Mouse (Mus musculus): ENCODE measurements at regions not wholly inside any gene's neighbourhood (a gene's known extent, or its start where the extent isn't known, plus 50 kb on each side); places are given as distances from the start of the nearest gene placed in this dataset.

DNA sequence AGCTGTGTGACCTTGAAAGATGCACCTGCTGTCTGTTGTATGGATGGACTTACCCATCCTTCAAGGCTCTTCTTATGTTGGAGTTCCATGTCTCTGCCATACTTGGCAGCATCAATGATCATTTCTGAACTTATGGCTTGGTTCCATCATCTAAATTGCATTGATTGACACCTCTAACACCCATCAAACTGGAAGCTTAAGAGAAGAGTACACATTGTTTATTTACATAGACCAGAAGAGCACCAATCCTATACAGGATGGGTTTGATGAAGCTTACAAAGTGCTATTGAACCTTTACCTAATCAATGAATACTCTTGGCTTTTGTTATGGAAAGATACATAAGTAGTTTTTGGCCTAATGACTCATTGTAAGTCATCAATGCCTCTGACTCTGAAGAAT lies 248.8 kb downstream of the Fam49a start:
- ATAC-seq (replicated peaks; ENCODE audit: insufficient number of reproducible peaks, low FRiP score, low TSS enrichment, low read depth) (no peak), DNase-seq (ENCODE audit: low spot score) (no peak)
- Histone ChIP-seq H3K27me3 (ENCODE audit: control insufficient read depth, insufficient read depth, low read length) (no peaks in the 10 kb centered on the region), H3K9me3 (replicated peaks; ENCODE audit: control insufficient read depth, low read length) (no peaks in the 10 kb centered on the region), H3K4me1 (ENCODE audit: control insufficient read depth, insufficient read depth, low read length) (no peaks in the 10 kb centered on the region), H3K4me3 (ENCODE audit: low read depth, low read length) (no peak overlapping the region), H3K36me3 (replicated peaks; ENCODE audit: control insufficient read depth, insufficient read depth, low read depth, low read length) (no peaks in the 10 kb centered on the region), H3K4me2 (ENCODE audit: low read depth, low read length) (no peak overlapping the region), H3K9ac (replicated peaks; ENCODE audit: low read length) (no peak overlapping the region), H3K27ac (replicated peaks; ENCODE audit: low read depth, low read length) (no peak overlapping the region)

DNA sequence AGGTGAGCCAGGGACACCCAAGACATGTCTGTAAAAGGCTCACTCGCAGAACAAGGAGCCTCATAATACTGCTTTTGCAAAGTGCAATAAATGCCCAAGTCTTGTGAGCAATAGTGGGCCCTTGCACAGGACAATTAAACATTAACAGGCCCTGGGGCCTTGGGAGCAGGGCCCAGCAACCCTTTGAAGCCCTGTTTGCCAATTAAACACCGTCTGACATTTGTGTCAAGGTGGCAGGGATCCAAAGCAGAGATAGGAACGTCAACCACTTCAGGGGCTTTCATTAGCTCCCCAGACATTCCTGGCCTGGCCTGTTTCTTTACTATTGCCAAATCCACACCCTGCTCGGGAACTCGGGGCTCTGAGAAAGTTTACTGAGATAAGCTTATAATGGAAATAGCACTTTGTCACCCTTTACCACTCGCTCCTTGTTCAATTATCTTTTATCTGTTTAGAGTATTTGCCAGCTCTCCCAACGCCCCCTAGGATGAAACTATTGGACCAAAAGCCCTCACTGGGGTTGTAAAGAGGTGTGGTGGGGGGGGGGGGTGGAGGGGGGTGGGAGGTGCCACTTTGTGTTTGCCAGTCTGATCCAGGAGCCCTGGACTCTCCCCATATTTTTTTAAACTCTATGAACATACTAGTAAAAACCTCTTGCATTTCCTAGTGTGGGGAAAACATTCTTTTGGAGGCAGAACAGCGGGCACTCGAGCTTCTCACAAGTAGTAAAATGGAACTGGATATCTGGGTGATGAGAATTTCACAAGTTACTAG lies 247.4 kb downstream of the Fam49a start:
- Histone ChIP-seq H3K4me3 (ENCODE audit: low read depth, low read length) (no peak overlapping the region), H3K4me1 (ENCODE audit: control insufficient read depth, insufficient read depth, low read length) (no peaks in the 10 kb centered on the region), H3K4me2 (ENCODE audit: low read depth, low read length) (no peak overlapping the region), H3K9ac (replicated peaks; ENCODE audit: low read length) (no peak overlapping the region), H3K36me3 (replicated peaks; ENCODE audit: control insufficient read depth, insufficient read depth, low read depth, low read length) (no peaks in the 10 kb centered on the region), H3K27me3 (ENCODE audit: control insufficient read depth, insufficient read depth, low read length) (no peaks in the 10 kb centered on the region), H3K27ac (replicated peaks; ENCODE audit: low read depth, low read length) (no peak overlapping the region), H3K9me3 (replicated peaks; ENCODE audit: control insufficient read depth, low read length) (no peaks in the 10 kb centered on the region)
- DNase-seq (ENCODE audit: low spot score) (no peak), ATAC-seq (replicated peaks; ENCODE audit: insufficient number of reproducible peaks, low FRiP score, low TSS enrichment, low read depth) (no peak)
- 54% methylated on average over 9 of the region's 9 CpGs for WGBS

DNA sequence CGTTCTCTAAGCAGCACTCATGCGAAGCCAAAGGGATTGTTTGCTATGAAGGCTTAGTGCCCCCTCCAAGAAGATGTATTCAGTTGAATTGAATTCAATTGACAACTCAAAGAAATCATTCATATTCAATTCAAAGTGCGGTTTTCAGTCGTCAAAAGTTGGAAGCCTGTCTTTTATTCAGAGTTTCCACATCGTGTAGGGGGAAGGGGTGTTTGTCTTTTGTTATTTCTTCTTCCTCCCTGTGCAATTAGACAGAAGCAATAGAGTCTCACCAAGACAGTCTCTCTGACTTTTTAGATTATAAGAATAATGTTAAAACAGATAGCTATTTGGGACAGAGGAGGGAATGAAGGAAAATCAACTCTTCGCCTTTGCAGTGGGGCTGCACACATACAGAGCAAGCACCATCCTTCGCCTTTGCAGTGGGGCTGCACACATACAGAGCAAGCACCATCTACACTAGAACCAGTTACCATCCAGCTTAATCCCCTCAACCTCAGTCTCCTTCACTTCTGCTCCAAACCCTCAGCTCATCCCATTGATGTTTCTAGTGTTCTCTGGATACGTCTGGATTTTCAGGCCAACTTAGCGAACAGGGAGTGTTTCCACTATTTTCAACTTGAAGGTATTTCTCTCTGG lies 246.7 kb downstream of the Fam49a start:
- H3K9me3 ChIP-seq (replicated peaks; ENCODE audit: control insufficient read depth, low read length) = no peaks in the 10 kb centered on the region
- no peaks in the 10 kb centered on the region for H3K4me1 ChIP-seq (ENCODE audit: control insufficient read depth, insufficient read depth, low read length)
- H3K4me2 ChIP-seq (ENCODE audit: low read depth, low read length) = no peak overlapping the region
- no peaks in the 10 kb centered on the region for H3K36me3 ChIP-seq (replicated peaks; ENCODE audit: control insufficient read depth, insufficient read depth, low read depth, low read length)
- DNase-seq (ENCODE audit: low spot score) (no peak), ATAC-seq (replicated peaks; ENCODE audit: insufficient number of reproducible peaks, low FRiP score, low TSS enrichment, low read depth) (no peak)
- H3K27ac ChIP-seq (replicated peaks; ENCODE audit: low read depth, low read length) = no peak overlapping the region
- 66% methylated on average over 9 of the region's 9 CpGs for WGBS
- no peaks in the 10 kb centered on the region for H3K27me3 ChIP-seq (ENCODE audit: control insufficient read depth, insufficient read depth, low read length)
- H3K9ac ChIP-seq (replicated peaks; ENCODE audit: low read length) = no peak overlapping the region
- no peak overlapping the region for H3K4me3 ChIP-seq (ENCODE audit: low read depth, low read length)

DNA sequence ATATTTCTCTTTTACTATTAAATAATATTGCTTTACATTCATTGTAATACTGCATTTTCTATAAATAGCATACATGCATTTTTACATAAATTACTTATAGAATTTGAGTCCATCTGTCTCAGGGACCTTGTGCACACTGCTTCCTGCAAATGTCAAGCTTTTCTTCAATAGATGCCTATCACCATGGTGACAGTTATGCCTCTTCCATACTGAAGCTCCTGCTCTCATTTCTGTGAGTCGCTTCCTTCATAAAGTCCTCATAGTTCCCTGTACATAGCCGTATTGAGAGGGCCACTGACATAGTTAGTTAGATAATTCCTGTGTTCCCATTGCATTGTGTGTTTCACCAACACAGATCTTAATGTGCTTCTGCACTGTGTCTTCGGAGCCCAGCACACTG lies 244.7 kb downstream of the Fam49a start:
- no peak overlapping the region for H3K4me3 ChIP-seq (ENCODE audit: low read depth, low read length)
- 86% methylated on average over 3 of the region's 3 CpGs for WGBS
- H3K9ac ChIP-seq (replicated peaks; ENCODE audit: low read length) = no peak overlapping the region
- no peak for DNase-seq (ENCODE audit: low spot score)
- no peak for ATAC-seq (replicated peaks; ENCODE audit: insufficient number of reproducible peaks, low FRiP score, low TSS enrichment, low read depth)
- no peaks in the 10 kb centered on the region for H3K4me1 ChIP-seq (ENCODE audit: control insufficient read depth, insufficient read depth, low read length)
- no peak overlapping the region for H3K4me2 ChIP-seq (ENCODE audit: low read depth, low read length)
- H3K9me3 ChIP-seq (replicated peaks; ENCODE audit: control insufficient read depth, low read length) = no peaks in the 10 kb centered on the region
- no peaks in the 10 kb centered on the region for H3K36me3 ChIP-seq (replicated peaks; ENCODE audit: control insufficient read depth, insufficient read depth, low read depth, low read length)
- no peak overlapping the region for H3K27ac ChIP-seq (replicated peaks; ENCODE audit: low read depth, low read length)
- H3K27me3 ChIP-seq (ENCODE audit: control insufficient read depth, insufficient read depth, low read length) = no peaks in the 10 kb centered on the region

DNA sequence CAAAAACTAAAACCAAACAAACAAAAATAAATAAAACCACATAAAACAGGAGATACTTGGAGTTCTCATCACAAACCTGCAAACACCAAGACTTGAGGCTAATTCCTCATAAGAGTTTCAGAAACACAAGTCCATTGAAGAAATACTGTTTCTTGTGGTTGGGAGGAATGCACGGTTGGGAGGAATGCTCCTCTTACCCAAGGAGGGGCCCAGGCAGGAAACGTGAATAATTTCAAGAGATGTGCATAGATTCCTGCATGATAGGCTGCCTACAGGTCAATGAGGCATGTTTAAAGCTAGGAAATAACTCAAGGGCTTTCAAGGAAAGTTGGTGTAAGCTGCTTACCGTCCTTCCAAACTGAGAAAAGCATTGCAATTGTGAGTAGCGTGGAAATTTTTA lies 243.7 kb downstream of the Fam49a start:
- DNase-seq (ENCODE audit: low spot score) = no peak
- WGBS = 84% methylated on average over 4 of the region's 4 CpGs

DNA sequence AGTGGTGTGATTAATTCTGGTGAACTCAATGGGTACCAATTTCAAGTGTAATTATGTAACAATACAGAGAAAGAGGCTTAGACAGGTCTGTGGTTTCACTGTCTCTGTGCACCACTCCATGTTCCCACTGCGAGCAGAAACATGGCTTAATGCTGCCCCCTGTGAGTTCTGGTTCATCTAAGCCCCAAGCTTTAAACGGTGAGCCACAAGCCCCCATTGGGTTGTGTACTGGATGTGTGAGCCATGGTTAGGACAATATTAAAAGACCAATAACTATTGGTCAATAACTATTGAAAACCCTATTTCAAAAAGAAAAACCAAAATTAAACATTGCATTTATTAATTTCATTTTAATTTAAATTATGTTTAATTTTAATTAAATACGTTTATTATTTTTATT lies 238.0 kb downstream of the Fam49a start:
- H3K27me3 ChIP-seq (ENCODE audit: control insufficient read depth, insufficient read depth, low read length) = no peaks in the 10 kb centered on the region
- DNase-seq (ENCODE audit: low spot score) (no peak), ATAC-seq (replicated peaks; ENCODE audit: insufficient number of reproducible peaks, low FRiP score, low TSS enrichment, low read depth) (no peak)
- no peak overlapping the region for H3K4me2 ChIP-seq (ENCODE audit: low read depth, low read length)
- H3K27ac ChIP-seq (replicated peaks; ENCODE audit: low read depth, low read length) = no peak overlapping the region
- 72% methylated on average over 3 of the region's 3 CpGs for WGBS
- H3K9ac ChIP-seq (replicated peaks; ENCODE audit: low read length) = no peak overlapping the region
- no peaks in the 10 kb centered on the region for H3K9me3 ChIP-seq (replicated peaks; ENCODE audit: control insufficient read depth, low read length)
- H3K4me1 ChIP-seq (ENCODE audit: control insufficient read depth, insufficient read depth, low read length) = no peaks in the 10 kb centered on the region
- H3K4me3 ChIP-seq (ENCODE audit: low read depth, low read length) = no peak overlapping the region
- H3K36me3 ChIP-seq (replicated peaks; ENCODE audit: control insufficient read depth, insufficient read depth, low read depth, low read length) = no peaks in the 10 kb centered on the region

More for the DNA sequence above, 243.7 kb downstream of the Fam49a start:
- no peaks in the 10 kb centered on the region for H3K9me3 ChIP-seq (replicated peaks; ENCODE audit: control insufficient read depth, low read length)
- no peak overlapping the region for H3K4me2 ChIP-seq (ENCODE audit: low read depth, low read length)
- no peak overlapping the region for H3K9ac ChIP-seq (replicated peaks; ENCODE audit: low read length)
- H3K4me1 ChIP-seq (ENCODE audit: control insufficient read depth, insufficient read depth, low read length) = no peaks in the 10 kb centered on the region
- no peaks in the 10 kb centered on the region for H3K27me3 ChIP-seq (ENCODE audit: control insufficient read depth, insufficient read depth, low read length)
- H3K27ac ChIP-seq (replicated peaks; ENCODE audit: low read depth, low read length) = no peak overlapping the region
- ATAC-seq (replicated peaks; ENCODE audit: insufficient number of reproducible peaks, low FRiP score, low TSS enrichment, low read depth) = no peak
- H3K36me3 ChIP-seq (replicated peaks; ENCODE audit: control insufficient read depth, insufficient read depth, low read depth, low read length) = no peaks in the 10 kb centered on the region
- no peak overlapping the region for H3K4me3 ChIP-seq (ENCODE audit: low read depth, low read length)

DNA sequence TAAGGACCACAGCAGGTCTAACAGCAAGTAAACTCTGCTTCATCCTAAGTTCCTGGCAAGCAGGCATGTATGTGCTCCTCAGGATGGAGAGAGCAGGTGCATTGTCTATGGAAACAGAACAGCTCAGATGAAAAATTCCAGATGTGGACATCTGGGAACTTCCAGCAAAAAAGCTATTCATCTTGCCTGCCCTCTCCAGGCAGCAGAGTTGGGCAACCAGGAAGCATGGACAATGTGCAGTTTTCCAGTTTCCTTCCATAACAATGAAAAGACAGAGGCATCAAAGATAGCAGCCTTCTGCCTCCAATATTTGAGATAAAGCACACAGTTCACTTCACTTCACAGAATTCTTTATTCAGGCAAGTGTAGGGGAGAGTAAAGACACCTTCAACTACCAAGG lies 236.7 kb downstream of the Fam49a start:
- no peak overlapping the region for H3K4me3 ChIP-seq (ENCODE audit: low read depth, low read length)
- no peaks in the 10 kb centered on the region for H3K9me3 ChIP-seq (replicated peaks; ENCODE audit: control insufficient read depth, low read length)
- no peaks in the 10 kb centered on the region for H3K36me3 ChIP-seq (replicated peaks; ENCODE audit: control insufficient read depth, insufficient read depth, low read depth, low read length)
- no peaks in the 10 kb centered on the region for H3K4me1 ChIP-seq (ENCODE audit: control insufficient read depth, insufficient read depth, low read length)
- DNase-seq (ENCODE audit: low spot score) = no peak
- H3K4me2 ChIP-seq (ENCODE audit: low read depth, low read length) = no peak overlapping the region
- no peak overlapping the region for H3K27ac ChIP-seq (replicated peaks; ENCODE audit: low read depth, low read length)
- H3K27me3 ChIP-seq (ENCODE audit: control insufficient read depth, insufficient read depth, low read length) = no peaks in the 10 kb centered on the region
- ATAC-seq (replicated peaks; ENCODE audit: insufficient number of reproducible peaks, low FRiP score, low TSS enrichment, low read depth) = no peak
- H3K9ac ChIP-seq (replicated peaks; ENCODE audit: low read length) = no peak overlapping the region

DNA sequence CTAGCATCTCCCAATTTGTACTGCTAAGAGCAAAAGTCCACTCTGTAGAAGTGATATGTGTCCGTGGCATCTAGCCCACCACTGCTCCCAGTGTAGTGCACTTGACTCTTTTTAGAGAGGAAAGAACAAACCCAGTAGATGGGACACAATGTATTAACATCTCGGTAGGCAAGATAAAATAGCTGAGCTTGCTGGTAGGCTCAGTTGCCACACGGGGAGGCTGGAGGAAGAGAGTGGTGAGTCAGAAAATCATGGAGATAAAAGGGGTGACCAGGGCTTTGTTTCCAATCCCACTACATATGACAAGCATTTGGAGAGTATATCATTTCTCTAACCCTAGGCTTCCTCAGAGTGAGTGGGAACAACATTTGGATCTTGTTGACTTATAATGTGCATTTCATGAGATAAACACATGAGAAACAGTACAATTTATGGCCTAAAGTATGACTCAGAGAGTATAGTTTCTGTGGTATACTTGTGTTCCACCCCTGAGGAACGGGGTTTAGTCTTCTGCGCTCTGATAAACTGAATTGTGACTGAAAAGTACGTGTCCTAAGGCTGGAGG lies 235.4 kb downstream of the Fam49a start:
- Histone ChIP-seq H3K27me3 (ENCODE audit: control insufficient read depth, insufficient read depth, low read length) (no peaks in the 10 kb centered on the region), H3K36me3 (replicated peaks; ENCODE audit: control insufficient read depth, insufficient read depth, low read depth, low read length) (no peaks in the 10 kb centered on the region), H3K9me3 (replicated peaks; ENCODE audit: control insufficient read depth, low read length) (no peaks in the 10 kb centered on the region), H3K4me3 (ENCODE audit: low read depth, low read length) (no peak overlapping the region), H3K4me2 (ENCODE audit: low read depth, low read length) (no peak overlapping the region), H3K9ac (replicated peaks; ENCODE audit: low read length) (no peak overlapping the region), H3K4me1 (ENCODE audit: control insufficient read depth, insufficient read depth, low read length) (no peaks in the 10 kb centered on the region), H3K27ac (replicated peaks; ENCODE audit: low read depth, low read length) (no peak overlapping the region)
- WGBS = 89% methylated on average over 6 of the region's 6 CpGs
- no peak for DNase-seq (ENCODE audit: low spot score)
- ATAC-seq (replicated peaks; ENCODE audit: insufficient number of reproducible peaks, low FRiP score, low TSS enrichment, low read depth) = no peak
